Mouse (Mus musculus) lung, embryonic 14.5 days (tissue): ENCODE measurements at regions not wholly inside any gene's neighbourhood (a gene's known extent, or its start where the extent isn't known, plus 50 kb on each side); places are given as distances from the start of the nearest gene placed in this dataset.

ENCODE experiments used
- ATAC-seq: fragments of 200-750 bp; cut with Nextera tagmentation; 2 replicates; pipeline ENCODE4 v1.8.0; 2017; ENCODE audit warnings: mild to moderate bottlenecking, moderate TSS enrichment, moderate library complexity; ENCODE audit not compliant: insufficient read depth
- DNase-seq: peaks from one replicate; pipeline ENCODE4 v3.0.0-alpha.2; 2015
- H3K27ac ChIP-seq: fragments of 300-500 bp; sonication (generic); 2 replicates; pipeline ENCODE4 v1.5.1; 2014; ENCODE audit warnings: low read depth, mild to moderate bottlenecking, moderate library complexity
- H3K27me3 ChIP-seq: fragments of 300-500 bp; sonication (generic); 2 replicates; pipeline ENCODE4 v1.6.1; 2014; ENCODE audit warnings: low read length, control low read depth; ENCODE audit not compliant: insufficient read depth
- H3K36me3 ChIP-seq: fragments of 300-500 bp; sonication (generic); 2 replicates; pipeline ENCODE4 v1.6.1; 2014; ENCODE audit warnings: control low read depth; ENCODE audit not compliant: insufficient read depth
- H3K4me1 ChIP-seq: fragments of 300-500 bp; sonication (generic); 2 replicates; pipeline ENCODE4 v1.6.1; 2014; ENCODE audit warnings: antibody characterized with exemption, control low read depth; ENCODE audit not compliant: insufficient read depth
- H3K4me2 ChIP-seq: fragments of 300-500 bp; sonication (generic); 2 replicates; pipeline ENCODE4 v1.6.1; 2014; ENCODE audit warnings: mild to moderate bottlenecking
- H3K4me3 ChIP-seq: fragments of 300-500 bp; sonication (generic); 2 replicates; pipeline ENCODE4 v1.5.1; 2014; ENCODE audit warnings: low read depth, low read length
- H3K9ac ChIP-seq: fragments of 300-500 bp; sonication (generic); 2 replicates; pipeline ENCODE4 v1.6.1; 2014
- H3K9me3 ChIP-seq: fragments of 300-500 bp; sonication (generic); 2 replicates; pipeline ENCODE4 v1.6.1; 2016; ENCODE audit warnings: low read depth, low read length, control low read depth
- CTCF ChIP-seq: IDR thresholded peaks from 2 replicates; pipeline ENCODE4 v1.5.1; 2016; ENCODE audit warnings: antibody characterized with exemption, low read depth
- WGBS: fragments of 180-500 bp; shearing (Covaris S2); extraction: QIAGEN DNeasy Blood & Tissue Kit; methylation state at CpG from one replicate; pipeline ENCODE4 v1.1.7; 2014; 5-methylcytosine and 5-hydroxymethylcytosine counted together

GRCm38 (mm10) chr10:23541914-23542313 lies 191.3 kb upstream of the Eya4 start:
- ATAC-seq (no peak), DNase-seq (no peak)
- H3K27ac ChIP-seq: no peak overlapping the region
- no peaks in the 10 kb centered on the region for H3K27me3 ChIP-seq
- H3K9me3 ChIP-seq: no peaks in the 10 kb centered on the region
- H3K4me1 ChIP-seq: no peaks in the 10 kb centered on the region
- WGBS: 49% methylated on average over 5 of the region's 5 CpGs
- TF ChIP-seq CTCF: no peak
- no peak overlapping the region for H3K9ac ChIP-seq
- H3K4me2 ChIP-seq: no peak overlapping the region
- no peak overlapping the region for H3K4me3 ChIP-seq
- H3K36me3 ChIP-seq: no peaks in the 10 kb centered on the region

GRCm38 (mm10) chr10:23534636-23535035 lies 184.1 kb upstream of the Eya4 start:
- Histone ChIP-seq H3K4me3 (no peak overlapping the region), H3K9ac (no peak overlapping the region), H3K9me3 (no peaks in the 10 kb centered on the region), H3K36me3 (no peaks in the 10 kb centered on the region), H3K4me1 (no peaks in the 10 kb centered on the region), H3K4me2 (no peak overlapping the region), H3K27me3 (no peaks in the 10 kb centered on the region), H3K27ac (no peak overlapping the region)
- TF ChIP-seq CTCF: no peak
- no peak for ATAC-seq
- DNase-seq: no peak

GRCm38 (mm10) chr10:23531964-23532758 lies 181.6 kb upstream of the Eya4 start:
- ATAC-seq (no peak), DNase-seq (no peak)
- Histone ChIP-seq H3K9ac (no peak overlapping the region), H3K9me3 (no peaks in the 10 kb centered on the region), H3K4me3 (no peak overlapping the region), H3K27ac (no peak overlapping the region), H3K4me1 (no peaks in the 10 kb centered on the region), H3K27me3 (no peaks in the 10 kb centered on the region), H3K36me3 (no peaks in the 10 kb centered on the region), H3K4me2 (no peak overlapping the region)
- 73% methylated on average over 17 of the region's 17 CpGs for WGBS
- no peak for TF ChIP-seq CTCF

- no peak for ATAC-seq
- H3K4me2 ChIP-seq: no peak overlapping the region
- H3K4me3 ChIP-seq: no peak overlapping the region
- no peak overlapping the region for H3K27ac ChIP-seq
- H3K9ac ChIP-seq: no peak overlapping the region
- TF ChIP-seq CTCF: no peak
- 62% methylated on average over 3 of the region's 3 CpGs for WGBS
- no peaks in the 10 kb centered on the region for H3K36me3 ChIP-seq
- no peaks in the 10 kb centered on the region for H3K4me1 ChIP-seq
- H3K27me3 ChIP-seq: no peaks in the 10 kb centered on the region
- DNase-seq: no peak
- H3K9me3 ChIP-seq: no peaks in the 10 kb centered on the region
Observed at GRCm38 (mm10) chr10:23530715-23531114, 180.1 kb upstream of the Eya4 start.

- H3K4me1 ChIP-seq: no peaks in the 10 kb centered on the region
- no peak overlapping the region for H3K4me3 ChIP-seq
- H3K9ac ChIP-seq: no peak overlapping the region
- DNase-seq: no peak
- no peak overlapping the region for H3K4me2 ChIP-seq
- no peaks in the 10 kb centered on the region for H3K9me3 ChIP-seq
- no peaks in the 10 kb centered on the region for H3K36me3 ChIP-seq
- ATAC-seq: no peak
- no peak for TF ChIP-seq CTCF
- H3K27me3 ChIP-seq: no peaks in the 10 kb centered on the region
- no peak overlapping the region for H3K27ac ChIP-seq
Observed at GRCm38 (mm10) chr10:23526796-23527195, 176.2 kb upstream of the Eya4 start.

- no peak for TF ChIP-seq CTCF
- Histone ChIP-seq H3K4me3 (no peak overlapping the region), H3K36me3 (no peaks in the 10 kb centered on the region), H3K27ac (no peak overlapping the region), H3K9me3 (no peaks in the 10 kb centered on the region), H3K9ac (no peak overlapping the region), H3K27me3 (no peaks in the 10 kb centered on the region), H3K4me1 (no peaks in the 10 kb centered on the region), H3K4me2 (no peak overlapping the region)
- DNase-seq (no peak), ATAC-seq (no peak)
- WGBS: 44% methylated on average over 1 of the region's 1 CpGs
Observed at GRCm38 (mm10) chr10:23522664-23523063, 172.1 kb upstream of the Eya4 start.

GRCm38 (mm10) chr10:23493647-23494046 lies 143.1 kb upstream of the Eya4 start:
- 46% methylated on average over 7 of the region's 7 CpGs for WGBS
- ATAC-seq (no peak), DNase-seq (peak; percentile 9)
- Histone ChIP-seq H3K4me1 (no peaks in the 10 kb centered on the region; the same call in 1 of the 2 replicates), H3K36me3 (no peaks in the 10 kb centered on the region), H3K4me3 (no peak overlapping the region), H3K9ac (no peak overlapping the region), H3K27me3 (no peaks in the 10 kb centered on the region), H3K27ac (no peak overlapping the region), H3K4me2 (no peak overlapping the region), H3K9me3 (no peaks in the 10 kb centered on the region)
- no peak for TF ChIP-seq CTCF
